Mouse (Mus musculus) forebrain, embryonic 11.5 days (tissue): ENCODE measurements at regions not wholly inside any gene's neighbourhood (a gene's known extent, or its start where the extent isn't known, plus 50 kb on each side); places are given as distances from the start of the nearest gene placed in this dataset.

ENCODE experiments used
- ATAC-seq: fragments of 200-750 bp; cut with Nextera tagmentation; replicated peaks from 2 replicates; pipeline ENCODE4 v1.8.0; 2017; ENCODE audit warnings: moderate TSS enrichment; ENCODE audit not compliant: low FRiP score
- DNase-seq: peaks from one replicate; pipeline ENCODE4 v3.0.0-alpha.2; 2017; ENCODE audit warnings: low spot score
- H3K27ac ChIP-seq: fragments of 300-500 bp; sonication (generic); 2 replicates; pipeline ENCODE4 v1.5.1; 2014; ENCODE audit warnings: low read depth, low read length
- H3K27me3 ChIP-seq: fragments of 300-500 bp; sonication (generic); 2 replicates; pipeline ENCODE4 v1.6.1; 2014; ENCODE audit warnings: mild to moderate bottlenecking, low read length, mixed read lengths; ENCODE audit not compliant: control insufficient read depth, insufficient read depth
- H3K36me3 ChIP-seq: fragments of 300-500 bp; sonication (generic); 2 replicates; pipeline ENCODE4 v1.6.1; 2014; ENCODE audit warnings: mild to moderate bottlenecking, low read length, moderate library complexity, mixed read lengths; ENCODE audit not compliant: control insufficient read depth, insufficient read depth
- H3K4me1 ChIP-seq: fragments of 300-500 bp; sonication (generic); replicated peaks from 2 replicates; pipeline ENCODE4 v1.6.1; 2014; ENCODE audit warnings: low read length, mixed read lengths; ENCODE audit not compliant: control insufficient read depth, insufficient read depth
- H3K4me2 ChIP-seq: fragments of 300-500 bp; sonication (generic); 2 replicates; pipeline ENCODE4 v1.6.1; 2014; ENCODE audit warnings: low read depth, mild to moderate bottlenecking, low read length, moderate library complexity, mixed read lengths; ENCODE audit not compliant: severe bottlenecking
- H3K4me3 ChIP-seq: fragments of 300-500 bp; sonication (generic); 2 replicates; pipeline ENCODE4 v1.5.1; 2014; ENCODE audit warnings: low read depth, low read length
- H3K9ac ChIP-seq: fragments of 300-500 bp; sonication (generic); 2 replicates; pipeline ENCODE4 v1.6.1; 2014; ENCODE audit warnings: low read length
- H3K9me3 ChIP-seq: fragments of 300-500 bp; sonication (generic); 2 replicates; pipeline ENCODE4 v1.6.1; 2016; ENCODE audit warnings: low read length, mixed read lengths; ENCODE audit not compliant: control insufficient read depth
- WGBS: fragments of 180-500 bp; shearing (Covaris S2); extraction: QIAGEN DNeasy Blood & Tissue Kit; methylation state at CpG from one replicate; pipeline ENCODE4 v1.1.7; 2014; 5-methylcytosine and 5-hydroxymethylcytosine counted together

DNA sequence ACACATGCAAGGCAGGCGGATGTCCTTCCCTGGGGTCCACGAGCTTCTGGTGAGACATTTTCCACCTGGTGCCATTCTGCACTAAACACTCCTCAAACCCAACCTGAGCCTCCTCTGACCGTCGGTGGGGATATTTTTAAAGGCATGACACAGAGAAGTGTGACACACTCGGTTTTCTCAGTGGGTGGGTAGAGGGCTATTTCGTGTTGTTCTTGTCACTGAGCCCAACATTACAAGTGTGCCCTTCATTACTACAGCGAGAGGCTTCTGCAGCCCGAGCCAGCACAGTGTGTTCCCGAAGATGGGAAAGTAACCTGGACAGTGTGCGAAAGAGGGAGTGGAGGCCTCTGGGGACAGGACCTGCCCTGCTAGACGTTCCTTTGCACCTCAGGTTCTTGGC is 171.0 kb upstream of the Sox9 start:
- Histone ChIP-seq H3K27me3 (no peaks in the 10 kb centered on the region), H3K27ac (no peak overlapping the region), H3K4me3 (no peak overlapping the region), H3K9ac (no peak overlapping the region), H3K36me3 (no peaks in the 10 kb centered on the region), H3K9me3 (no peaks in the 10 kb centered on the region), H3K4me2 (no peak overlapping the region), H3K4me1 (no peaks in the 10 kb centered on the region)
- ATAC-seq (no peak), DNase-seq (no peak)
- 79% methylated on average over 11 of the region's 11 CpGs for WGBS

DNA sequence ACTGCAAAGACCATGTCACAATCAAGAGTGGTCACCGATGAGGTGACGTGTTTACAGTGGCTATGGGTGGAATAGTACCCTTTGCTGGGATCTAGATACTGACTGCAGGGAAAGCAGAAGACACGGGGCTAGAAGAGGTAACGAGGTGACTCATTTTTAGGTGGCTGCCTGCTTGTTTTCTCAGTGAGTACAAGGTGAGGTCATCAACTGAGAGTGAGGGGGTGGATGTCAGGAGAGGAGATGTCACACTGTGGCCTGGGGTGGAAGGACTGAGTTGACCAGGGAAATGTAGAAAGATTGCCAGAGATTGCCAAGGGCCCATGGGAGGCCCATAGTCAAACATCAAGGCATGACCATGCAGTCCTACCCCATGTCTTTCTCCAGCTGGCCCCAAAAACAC is 166.4 kb upstream of the Sox9 start:
- peaks cover under 1% of the 10 kb centered on the region for H3K4me1 ChIP-seq
- DNase-seq (no peak), ATAC-seq (no peak)
- H3K36me3 ChIP-seq = no peaks in the 10 kb centered on the region
- H3K27me3 ChIP-seq = no peaks in the 10 kb centered on the region
- no peak overlapping the region for H3K27ac ChIP-seq
- H3K4me3 ChIP-seq = no peak overlapping the region
- no peak overlapping the region for H3K4me2 ChIP-seq
- 91% methylated on average over 4 of the region's 4 CpGs for WGBS
- no peaks in the 10 kb centered on the region for H3K9me3 ChIP-seq
- H3K9ac ChIP-seq = no peak overlapping the region

- Histone ChIP-seq H3K36me3 (no peaks in the 10 kb centered on the region), H3K27me3 (no peaks in the 10 kb centered on the region), H3K4me2 (no peak overlapping the region), H3K27ac (no peak overlapping the region), H3K9ac (no peak overlapping the region), H3K4me1 (peaks cover 6% of the 10 kb centered on the region), H3K4me3 (no peak overlapping the region), H3K9me3 (no peaks in the 10 kb centered on the region)
- WGBS = 85% methylated on average over 2 of the region's 2 CpGs
- DNase-seq (no peak), ATAC-seq (no peak)
These were observed 165.1 kb upstream of the Sox9 start for GRCm38 (mm10) chr11:112616942-112617341.

DNA sequence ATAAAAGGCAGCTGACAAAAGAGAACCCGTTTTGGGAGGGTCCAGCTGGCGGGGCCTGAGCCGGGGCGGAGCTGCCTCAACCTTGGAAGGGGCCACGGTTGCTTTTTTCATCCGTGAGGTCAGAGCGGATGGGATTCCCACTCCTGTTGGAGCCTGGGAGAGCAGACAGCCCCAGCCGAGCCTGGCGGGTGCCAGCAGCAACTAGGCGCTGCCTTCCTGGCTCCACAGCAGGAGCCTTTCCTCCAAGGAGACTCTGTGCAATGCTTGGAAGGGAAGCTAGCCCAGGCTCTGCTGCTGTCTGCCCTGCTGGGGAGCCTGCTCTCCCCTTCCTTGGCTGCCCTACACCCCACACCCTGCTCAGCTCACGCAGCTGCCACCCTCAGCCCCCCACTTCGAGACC is 161.1 kb upstream of the Sox9 start:
- Histone ChIP-seq H3K4me3 (no peak overlapping the region), H3K4me1 (peaks cover 6% of the 10 kb centered on the region), H3K9me3 (no peaks in the 10 kb centered on the region), H3K36me3 (no peaks in the 10 kb centered on the region), H3K4me2 (peak overlapping the region; percentile 29; the same call in 1 of the 2 replicates), H3K27me3 (no peaks in the 10 kb centered on the region), H3K27ac (no peak overlapping the region), H3K9ac (peak overlapping the region; percentile 35)
- 20% methylated on average over 12 of the region's 12 CpGs for WGBS
- peak; percentile 67 for ATAC-seq
- DNase-seq = peak; percentile 53

- H3K9ac ChIP-seq = no peak overlapping the region
- 75% methylated on average over 9 of the region's 9 CpGs for WGBS
- H3K4me2 ChIP-seq = no peak overlapping the region
- no peak overlapping the region for H3K27ac ChIP-seq
- DNase-seq = no peak
- no peak overlapping the region for H3K4me3 ChIP-seq
- ATAC-seq = no peak
- no peaks in the 10 kb centered on the region for H3K27me3 ChIP-seq
- peaks cover 6% of the 10 kb centered on the region for H3K4me1 ChIP-seq
- no peaks in the 10 kb centered on the region for H3K36me3 ChIP-seq
- no peaks in the 10 kb centered on the region for H3K9me3 ChIP-seq
These were observed 160.5 kb upstream of the Sox9 start for GRCm38 (mm10) chr11:112621385-112622120.

GRCm38 (mm10) chr11:112649298-112649697 is 132.7 kb upstream of the Sox9 start:
- DNase-seq (no peak), ATAC-seq (no peak)
- Histone ChIP-seq H3K27ac (no peak overlapping the region), H3K4me1 (no peaks in the 10 kb centered on the region), H3K4me3 (no peak overlapping the region), H3K27me3 (no peaks in the 10 kb centered on the region), H3K9ac (no peak overlapping the region), H3K9me3 (no peaks in the 10 kb centered on the region), H3K36me3 (no peaks in the 10 kb centered on the region), H3K4me2 (no peak overlapping the region)
- WGBS = 57% methylated on average over 9 of the region's 9 CpGs

DNA sequence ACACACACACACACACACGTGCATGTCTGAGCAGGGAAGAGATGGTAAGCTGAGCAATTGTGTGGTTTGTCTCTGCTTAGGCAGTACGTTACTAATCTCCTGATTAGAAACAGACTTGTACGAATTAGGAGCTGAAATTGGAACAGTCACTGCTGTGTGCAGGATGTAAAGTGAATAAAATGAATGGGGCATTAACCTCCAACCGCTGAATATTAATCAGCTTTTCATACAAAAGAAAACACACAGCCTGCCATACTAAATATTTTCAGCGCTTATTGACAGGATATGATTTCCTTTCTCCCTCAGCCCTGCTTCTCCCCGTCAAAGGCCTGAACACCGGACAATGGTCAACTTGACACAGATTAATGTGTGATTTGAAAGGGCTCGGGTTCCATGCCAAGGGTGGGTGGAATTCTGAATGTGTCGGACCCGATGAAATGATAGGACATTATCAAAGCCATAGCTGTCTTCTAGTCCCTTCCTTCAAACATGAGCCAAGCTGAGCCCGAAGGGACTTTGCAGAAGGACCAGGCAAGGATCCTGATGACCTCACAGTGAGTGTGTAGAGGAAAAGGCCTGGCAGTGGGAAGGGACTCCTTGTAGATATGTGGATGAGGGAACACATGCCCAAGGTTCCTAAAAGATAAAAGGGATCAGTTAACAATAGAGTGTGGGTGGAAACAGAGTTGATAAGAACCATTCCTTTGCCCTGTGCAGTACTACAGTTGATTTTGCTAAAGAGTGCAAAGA is 124.4 kb upstream of the Sox9 start:
- 50% methylated on average over 11 of the region's 11 CpGs for WGBS
- H3K4me3 ChIP-seq = no peak overlapping the region
- DNase-seq (no peak), ATAC-seq (peak; percentile 66; the same call in 1 of the 2 replicates)
- no peaks in the 10 kb centered on the region for H3K36me3 ChIP-seq
- no peaks in the 10 kb centered on the region for H3K9me3 ChIP-seq
- H3K27me3 ChIP-seq = no peaks in the 10 kb centered on the region
- H3K4me1 ChIP-seq = 0 out of 2 replicates have a peak, but pooled peaks cover 3% of the 10 kb centered on the region
- no peak overlapping the region for H3K9ac ChIP-seq
- H3K27ac ChIP-seq = 0 out of 2 replicates have a peak overlapping the region, but pooled peaks have one; percentile 2
- no peak overlapping the region for H3K4me2 ChIP-seq

GRCm38 (mm10) chr11:112659911-112660310 is 122.1 kb upstream of the Sox9 start:
- H3K9ac ChIP-seq = no peak overlapping the region
- 75% methylated on average over 3 of the region's 3 CpGs for WGBS
- 0 out of 2 replicates have a peak, but pooled peaks cover 3% of the 10 kb centered on the region for H3K4me1 ChIP-seq
- no peak overlapping the region for H3K4me2 ChIP-seq
- no peaks in the 10 kb centered on the region for H3K27me3 ChIP-seq
- H3K4me3 ChIP-seq = no peak overlapping the region
- DNase-seq (no peak), ATAC-seq (no peak)
- H3K27ac ChIP-seq = no peak overlapping the region
- H3K36me3 ChIP-seq = no peaks in the 10 kb centered on the region
- no peaks in the 10 kb centered on the region for H3K9me3 ChIP-seq
